ENCODE assay signal across 7 mouse cellular contexts in the genomic region with DNA sequence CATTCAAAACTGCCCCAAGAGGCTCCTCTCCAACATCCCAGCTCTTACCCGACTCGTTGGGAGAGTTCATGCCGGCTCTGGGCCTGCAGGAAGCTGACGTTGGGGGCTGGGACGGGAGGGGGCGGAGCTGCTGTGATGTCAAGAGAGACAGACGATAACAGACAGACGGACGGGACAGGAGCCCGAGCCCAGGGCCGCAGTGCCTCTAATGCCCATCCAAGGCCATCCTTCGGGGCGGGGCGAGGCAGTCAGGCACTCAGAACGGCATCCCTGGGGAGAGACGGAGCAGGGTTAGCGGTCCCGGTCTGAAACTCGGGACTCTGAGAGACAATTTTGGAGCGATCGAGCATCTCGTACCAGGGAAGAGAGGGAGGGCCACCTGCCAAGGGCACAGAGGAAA. TPM values are rescaled to one million over a fixed set of nuclear protein-coding genes. Genes with fewer than 3 reads are reported as not detected.
DNase-seq lines count a peak whose midpoint lies in the region; ATAC-seq lines count a peak whose summit lies in the region.

No protein-coding gene starts in this region.

- peaks cover 3% of the 10 kb centered on the region; the same call in 1 of the 2 replicates for H3K36me3 ChIP-seq in neural tube, embryonic 11.5 days (ENCODE audit: control insufficient read depth, insufficient read depth, low read length)
- peaks cover 10% of the 10 kb centered on the region; the same call in 1 of the 2 replicates for H3K36me3 ChIP-seq in embryonic facial prominence, embryonic 12.5 days
- H3K36me3 ChIP-seq in hindbrain, embryonic 16.5 days (ENCODE audit: control insufficient read depth, insufficient read depth, low read length), result no peaks in the 10 kb centered on the region

- no peaks in the 10 kb centered on the region for H3K9me3 ChIP-seq in neural tube, embryonic 11.5 days (ENCODE audit: control insufficient read depth, low read length)
- H3K9me3 ChIP-seq in embryonic facial prominence, embryonic 12.5 days, result no peaks in the 10 kb centered on the region
- H3K9me3 ChIP-seq in hindbrain, embryonic 16.5 days (ENCODE audit: control insufficient read depth, low read length), result no peaks in the 10 kb centered on the region

- H3K27me3 ChIP-seq in neural tube, embryonic 11.5 days (ENCODE audit: control insufficient read depth, insufficient read depth, low read length), result no peaks in the 10 kb centered on the region
- no peaks in the 10 kb centered on the region for H3K27me3 ChIP-seq in embryonic facial prominence, embryonic 12.5 days
- no peaks in the 10 kb centered on the region for H3K27me3 ChIP-seq in hindbrain, embryonic 16.5 days (replicated peaks; ENCODE audit: control insufficient read depth, insufficient read depth, low read length)

- peak overlapping the region; percentile 37 for H3K4me2 ChIP-seq in neural tube, embryonic 11.5 days (ENCODE audit: low read depth)
- peak overlapping the region; percentile 44 for H3K4me2 ChIP-seq in embryonic facial prominence, embryonic 12.5 days (replicated peaks)
- peak overlapping the region; percentile 51 for H3K4me2 ChIP-seq in hindbrain, embryonic 16.5 days (ENCODE audit: low read length)

- WGBS in neural tube, embryonic 11.5 days, result 6% methylated on average over 22 of the region's 22 CpGs
- WGBS in embryonic facial prominence, embryonic 12.5 days, result 6% methylated on average over 22 of the region's 22 CpGs
- WGBS in hindbrain, embryonic 16.5 days, result 7% methylated on average over 22 of the region's 22 CpGs

- H3K9ac ChIP-seq in neural tube, embryonic 11.5 days (ENCODE audit: low read length), result peak overlapping the region; percentile 35
- peak overlapping the region; percentile 33; the same call in 1 of the 2 replicates for H3K9ac ChIP-seq in embryonic facial prominence, embryonic 12.5 days
- H3K9ac ChIP-seq in hindbrain, embryonic 16.5 days (ENCODE audit: low read depth, low read length), result peak overlapping the region; percentile 45; the same call in 1 of the 2 replicates

- H3K27ac ChIP-seq in neural tube, embryonic 11.5 days (ENCODE audit: low read depth, low read length), result peak overlapping the region; percentile 46; the same call in 1 of the 2 replicates
- no peak overlapping the region for H3K27ac ChIP-seq in embryonic facial prominence, embryonic 12.5 days
- H3K27ac ChIP-seq in hindbrain, embryonic 16.5 days (ENCODE audit: low read depth, low read length), result no peak overlapping the region

- H3K4me1 ChIP-seq in neural tube, embryonic 11.5 days (ENCODE audit: control insufficient read depth, insufficient read depth, low read length), result peaks cover 50% of the 10 kb centered on the region
- peaks cover 56% of the 10 kb centered on the region for H3K4me1 ChIP-seq in embryonic facial prominence, embryonic 12.5 days
- peaks cover 55% of the 10 kb centered on the region for H3K4me1 ChIP-seq in hindbrain, embryonic 16.5 days (ENCODE audit: control insufficient read depth, insufficient read depth, low read depth, low read length)

- no peak for ATAC-seq in neural tube, embryonic 11.5 days (ENCODE audit: insufficient read depth, low FRiP score, low TSS enrichment)
- no peak for ATAC-seq in embryonic facial prominence, embryonic 12.5 days (ENCODE audit: insufficient number of reproducible peaks, insufficient read depth, low FRiP score, low TSS enrichment)
- ATAC-seq in hindbrain, embryonic 16.5 days, result no peak

- H3K4me3 ChIP-seq in neural tube, embryonic 11.5 days (ENCODE audit: low read depth, low read length), result peak overlapping the region; percentile 12; the same call in 1 of the 2 replicates
- peak overlapping the region; percentile 18; the same call in 1 of the 2 replicates for H3K4me3 ChIP-seq in embryonic facial prominence, embryonic 12.5 days
- peak overlapping the region; percentile 23 for H3K4me3 ChIP-seq in hindbrain, embryonic 16.5 days (ENCODE audit: low read length)

- peak; percentile 34 for DNase-seq in neural tube, embryonic 11.5 days (ENCODE audit: low spot score)
- DNase-seq in neural tube, embryonic 10.5 days (ENCODE audit: extremely low spot score, low spot score), result no peak
- peak; percentile 55 for DNase-seq in lung, postnatal 36 days
- no peak for DNase-seq in urinary bladder, adult 18-20 months (ENCODE audit: low spot score in 2 of 2)
- DNase-seq in spleen, postnatal 14 days (ENCODE audit: low spot score in 2 of 2), result no peak

RNA-seq across cellular contexts. Expression of a gene that starts 5.3 kb away (rescaled TPM):
- 41.1 and 42.7 TPM in 2 replicates for polyA plus RNA-seq in neural tube, embryonic 11.5 days (2014; fragmentation: Nextera tagmentation; extraction: Ambion mirVana)
- 70.0 and 80.0 TPM in 2 replicates for polyA plus RNA-seq in embryonic facial prominence, embryonic 12.5 days (2016; fragmentation: Nextera tagmentation; extraction: Ambion mirVana)
- polyA plus RNA-seq in hindbrain, embryonic 16.5 days (2015; fragmentation: Nextera tagmentation; extraction: Ambion mirVana), result 75.8 and 83.0 TPM in 2 replicates

RNA-seq across cellular contexts. Expression of a gene that starts 24.0 kb away (rescaled TPM):
- polyA plus RNA-seq in neural tube, embryonic 11.5 days (2014; fragmentation: Nextera tagmentation; extraction: Ambion mirVana), result 17.9 and 18.6 TPM in 2 replicates
- 20.6 and 21.7 TPM in 2 replicates for polyA plus RNA-seq in embryonic facial prominence, embryonic 12.5 days (2016; fragmentation: Nextera tagmentation; extraction: Ambion mirVana)
- 2.9 and 3.6 TPM in 2 replicates for polyA plus RNA-seq in hindbrain, embryonic 16.5 days (2015; fragmentation: Nextera tagmentation; extraction: Ambion mirVana)

RNA-seq across cellular contexts. Expression of a gene that starts 35.3 kb away (rescaled TPM):
- 30.0 and 35.3 TPM in 2 replicates for polyA plus RNA-seq in neural tube, embryonic 11.5 days (2014; fragmentation: Nextera tagmentation; extraction: Ambion mirVana)
- 30.3 and 31.3 TPM in 2 replicates for polyA plus RNA-seq in embryonic facial prominence, embryonic 12.5 days (2016; fragmentation: Nextera tagmentation; extraction: Ambion mirVana)
- polyA plus RNA-seq in hindbrain, embryonic 16.5 days (2015; fragmentation: Nextera tagmentation; extraction: Ambion mirVana), result 44.3 and 45.9 TPM in 2 replicates

RNA-seq across cellular contexts. Expression of a gene that starts 39.6 kb away (rescaled TPM):
- 74.2 and 81.9 TPM in 2 replicates for polyA plus RNA-seq in neural tube, embryonic 11.5 days (2014; fragmentation: Nextera tagmentation; extraction: Ambion mirVana)
- 104 and 108 TPM in 2 replicates for polyA plus RNA-seq in embryonic facial prominence, embryonic 12.5 days (2016; fragmentation: Nextera tagmentation; extraction: Ambion mirVana)
- 99.0 and 116 TPM in 2 replicates for polyA plus RNA-seq in hindbrain, embryonic 16.5 days (2015; fragmentation: Nextera tagmentation; extraction: Ambion mirVana)

RNA-seq across cellular contexts. Expression of a gene that starts 43.9 kb away (rescaled TPM):
- polyA plus RNA-seq in neural tube, embryonic 11.5 days (2014; fragmentation: Nextera tagmentation; extraction: Ambion mirVana), result not detected in 2 replicates
- polyA plus RNA-seq in embryonic facial prominence, embryonic 12.5 days (2016; fragmentation: Nextera tagmentation; extraction: Ambion mirVana), result 0.10 and 0.18 TPM in 2 replicates
- 0.09 and 0.11 TPM in 2 replicates for polyA plus RNA-seq in hindbrain, embryonic 16.5 days (2015; fragmentation: Nextera tagmentation; extraction: Ambion mirVana)

Comparison
In these comparisons a context has a peak if more than half of its experiments do, and no peak if none do; other contexts are left out.
1. DNase-seq: peak in neural tube, embryonic 11.5 days (single experiment) and lung, postnatal 36 days (single experiment); none in neural tube, embryonic 10.5 days (single experiment), urinary bladder, adult 18-20 months (0 of 2) and spleen, postnatal 14 days (0 of 2).
2. Peak in every context shown above with its lines, with median percentiles within 50 percentile points of each other: H3K4me2 ChIP-seq, H3K4me3 ChIP-seq and H3K9ac ChIP-seq.